ENCODE assay signal across 23 mouse cellular contexts in genomic region chr16:92134148-92134764, GRCm38 (mm10).
DNase-seq lines count a peak whose midpoint lies in the region; ATAC-seq and TF ChIP-seq lines count a peak whose summit lies in the region.
"Had no signal": no experiment of that assay in that cellular context is flagged by ENCODE, and none has a peak within 500 bp of the region (broad histone marks: within the 10 kb centered on the region; RNA-seq: fewer than 3 reads in every experiment).

No protein-coding gene starts in this region.

- peak; percentile 16 for DNase-seq in gastrocnemius, adult 2 months
- DNase-seq in gastrocnemius, postnatal 4 days (ENCODE audit: low spot score in 2 of 2), result no peak
- DNase-seq in left cerebral cortex, postnatal 25 days (ENCODE audit: low spot score in 2 of 2), result peak; percentile 21 to 60
- no peak for DNase-seq in left cerebral cortex, adult 9 months (ENCODE audit: low spot score in 2 of 2)
- peak; percentile 41 to 45 for DNase-seq in right cerebral cortex, adult 2 months (ENCODE audit: low spot score in 2 of 2)
- DNase-seq in right cerebral cortex, postnatal 10 days (ENCODE audit: low spot score in 2 of 2), result no peak
- DNase-seq in midbrain, postnatal 0 days (ENCODE audit: low spot score), result no peak
- no peak for DNase-seq in heart, adult 18-20 months
- DNase-seq: adrenal gland, adult 2 months; adrenal gland, postnatal 36 days; cerebellum, adult 2 months; cerebellum, postnatal 14 days; gastrocnemius, postnatal 36 days; heart, postnatal 10 days; kidney, postnatal 14 days; lung, embryonic 14.5 days; lung, postnatal 14 days; thymus, postnatal 4 days had no signal

- H3K27ac ChIP-seq in gastrocnemius, adult 2 months, result no peak overlapping the region
- H3K27ac ChIP-seq in midbrain, postnatal 0 days (ENCODE audit: low read depth, low read length), result peak overlapping the region; percentile 1; the same call in 1 of the 2 replicates
- H3K27ac ChIP-seq: heart, embryonic 13.5 days; limb, embryonic 12.5 days; liver, embryonic 15.5 days had no signal

- H3K36me3 ChIP-seq in midbrain, postnatal 0 days (ENCODE audit: insufficient read depth, low read length), result no peaks in the 10 kb centered on the region
- H3K36me3 ChIP-seq: heart, embryonic 13.5 days; limb, embryonic 12.5 days; liver, embryonic 15.5 days had no signal

- H3K9me3 ChIP-seq in midbrain, postnatal 0 days (ENCODE audit: low read length), result no peaks in the 10 kb centered on the region
- H3K9me3 ChIP-seq: heart, embryonic 13.5 days; limb, embryonic 12.5 days; liver, embryonic 15.5 days had no signal

- no peak overlapping the region for H3K9ac ChIP-seq in midbrain, postnatal 0 days (replicated peaks; ENCODE audit: low read length, poor library complexity, severe bottlenecking)
- H3K9ac ChIP-seq: heart, embryonic 13.5 days; limb, embryonic 12.5 days; liver, embryonic 15.5 days; lung, embryonic 14.5 days had no signal

- no peak overlapping the region for H3K4me3 ChIP-seq in gastrocnemius, adult 2 months
- H3K4me3 ChIP-seq in midbrain, postnatal 0 days (ENCODE audit: low read depth, low read length), result no peak overlapping the region
- H3K4me3 ChIP-seq: erythroblast, embryonic 14.5 days; heart, embryonic 13.5 days; limb, embryonic 12.5 days; liver, embryonic 15.5 days had no signal

- no peak overlapping the region for H3K4me2 ChIP-seq in midbrain, postnatal 0 days (ENCODE audit: low read depth, low read length, poor library complexity, severe bottlenecking)
- H3K4me2 ChIP-seq: heart, embryonic 13.5 days; limb, embryonic 12.5 days; liver, embryonic 15.5 days; lung, embryonic 14.5 days had no signal

- H3K27me3 ChIP-seq in midbrain, postnatal 0 days (ENCODE audit: insufficient read depth, low read length), result no peaks in the 10 kb centered on the region
- H3K27me3 ChIP-seq: heart, embryonic 13.5 days; limb, embryonic 12.5 days; liver, embryonic 15.5 days had no signal

- no peak for TF ChIP-seq CTCF in gastrocnemius, adult 2 months (IDR thresholded peaks at IDR 0.05)
- no peak for TF ChIP-seq CTCF in midbrain, postnatal 0 days (IDR thresholded peaks at IDR 0.05)

- intact Hi-C loops in gastrocnemius, adult 2 months (cut with DNase I), result no loop called here
- intact Hi-C loops in left cerebral cortex, postnatal 25 days (cut with DNase I), result no loop called here

- ATAC-seq in midbrain, postnatal 0 days (ENCODE audit: low FRiP score), result no peak
- ATAC-seq: intestine, embryonic 16.5 days had no signal

- peaks cover under 1% of the 10 kb centered on the region; the same call in 1 of the 2 replicates for H3K4me1 ChIP-seq in midbrain, postnatal 0 days (ENCODE audit: insufficient read depth, low read length)
- H3K4me1 ChIP-seq: liver, embryonic 15.5 days had no signal

- 71% methylated on average over 11 of the region's 11 CpGs for WGBS in midbrain, postnatal 0 days

Comparison
In these comparisons a context has a peak if more than half of its experiments do, and no peak if none do; other contexts are left out.
1. DNase-seq: peak in gastrocnemius, adult 2 months (single experiment), left cerebral cortex, postnatal 25 days (2 of 2) and right cerebral cortex, adult 2 months (2 of 2); none in gastrocnemius, postnatal 4 days (0 of 2), left cerebral cortex, adult 9 months (0 of 2), right cerebral cortex, postnatal 10 days (0 of 2), midbrain, postnatal 0 days (single experiment) and heart, adult 18-20 months (0 of 2).